Mouse (Mus musculus) T-cell, adult 2 months (primary cell): ENCODE data around the gene Trp53i13.

Experiments
- DNase-seq: peaks from one replicate; pipeline ENCODE4 v3.0.0; 2022; ENCODE audit warnings: low spot score

Trp53i13 gene

DNA sequence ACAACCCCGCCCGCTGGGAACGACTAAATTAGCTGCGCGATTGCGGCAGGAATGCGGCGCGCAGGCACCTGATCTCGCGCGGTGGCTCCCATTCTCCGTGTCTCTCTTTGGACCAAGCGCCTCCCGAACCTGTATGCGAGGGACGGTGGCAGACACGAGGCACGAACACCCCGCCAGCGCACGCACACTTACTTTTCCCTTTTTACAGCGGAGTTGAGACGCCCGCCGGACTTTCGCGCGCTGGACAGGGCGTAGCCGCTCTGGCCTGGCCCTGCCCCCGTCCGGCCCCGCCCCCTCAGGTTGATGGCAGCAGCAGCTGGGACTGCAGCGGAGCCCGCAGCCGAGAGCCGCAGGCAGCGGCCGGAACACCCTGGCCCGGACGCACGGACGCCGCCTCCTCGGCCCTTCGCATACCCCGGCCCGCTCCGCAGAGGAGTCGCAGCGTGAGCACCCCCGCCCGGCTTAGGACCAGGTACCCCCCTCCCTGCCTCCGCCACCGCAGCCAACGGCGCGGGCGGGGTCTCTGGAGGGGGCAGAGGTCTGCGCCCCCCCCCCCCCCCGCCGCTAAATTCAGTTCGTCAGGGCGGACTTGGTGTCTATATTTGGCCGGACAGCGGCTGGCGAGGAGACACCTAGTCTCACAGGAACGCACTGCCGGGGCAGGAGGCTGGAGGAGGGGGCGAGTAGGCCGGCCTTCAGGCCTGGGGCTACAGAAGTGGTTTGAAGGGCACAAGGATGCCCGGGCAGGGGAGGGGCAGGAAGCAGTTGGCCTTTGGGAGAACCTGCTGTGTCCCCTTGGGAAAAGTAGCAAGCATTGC lies 53.3 kb downstream of the Trp53i13 start, which contains the start of gene Coro6:
TSS of gene Coro6 (plus strand) at position 129 of the 818 bp plus-strand sequence.
- peak; percentile 10 for DNase-seq

DNA sequence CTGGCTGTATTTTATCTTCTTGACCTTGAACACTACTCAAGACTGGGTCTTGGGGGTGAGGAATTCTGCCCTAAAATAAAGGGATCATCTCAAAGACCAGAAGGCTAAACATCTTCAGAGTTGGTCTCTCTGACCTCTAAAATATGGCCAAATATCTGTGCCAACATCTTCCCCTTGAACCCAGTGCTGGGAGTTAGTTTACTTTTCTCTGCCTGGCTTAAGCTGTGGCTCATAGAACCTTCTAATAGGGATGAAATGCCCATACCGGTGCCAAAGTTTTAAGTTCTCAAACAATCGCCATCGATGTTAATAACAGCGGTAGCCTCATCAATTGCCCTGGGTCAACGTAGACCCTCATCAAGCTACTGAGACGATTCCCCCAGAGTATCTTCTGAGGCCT lies 53.9 kb downstream of the Trp53i13 start:
- DNase-seq, result no peak
